ENCODE assay signal across 17 mouse cellular contexts in the genomic region with DNA sequence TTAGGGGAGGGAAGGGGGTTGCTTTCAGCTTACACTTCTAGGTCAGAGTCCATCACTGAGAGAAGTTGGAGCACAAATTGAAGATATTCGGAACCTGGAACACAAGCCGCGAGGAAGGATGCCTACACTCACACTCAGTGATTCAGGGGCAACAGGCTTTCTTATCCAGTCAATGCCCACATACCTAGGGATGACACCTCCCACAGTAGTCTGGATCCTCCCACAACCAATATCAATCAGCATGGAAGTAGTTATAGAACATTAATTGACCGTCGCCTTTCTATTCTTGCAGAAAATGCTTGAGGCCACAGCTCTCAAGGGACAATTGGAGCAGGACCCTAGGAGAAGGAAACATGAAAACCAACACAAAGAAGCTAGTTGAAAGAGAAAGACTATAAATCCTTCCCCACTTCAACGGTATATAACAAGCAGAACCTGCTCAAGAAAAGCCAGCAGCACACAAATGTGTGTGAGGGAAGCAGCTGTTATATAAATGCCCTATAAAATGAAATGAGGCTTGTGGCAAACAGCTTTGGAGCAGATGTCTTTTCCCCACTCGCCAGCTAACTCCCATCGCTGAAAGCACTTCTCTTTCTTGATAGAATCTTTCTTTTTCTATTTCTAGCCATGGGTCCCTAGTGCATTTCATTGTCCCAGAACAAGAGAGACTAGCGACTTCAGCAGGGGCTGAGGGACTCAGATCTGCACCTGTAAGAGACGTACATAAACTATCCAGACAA.
DNase-seq lines count a peak whose midpoint lies in the region; ATAC-seq and TF ChIP-seq lines count a peak whose summit lies in the region.
"Had no signal": no experiment of that assay in that cellular context is flagged by ENCODE, and none has a peak within 500 bp of the region (broad histone marks: within the 10 kb centered on the region; RNA-seq: fewer than 3 reads in every experiment).

No protein-coding gene starts in this region.

- H3K9me3 ChIP-seq in neural tube, embryonic 13.5 days: no peaks in the 10 kb centered on the region; the same call in 1 of the 2 replicates
- H3K9me3 ChIP-seq: lung, embryonic 15.5 days; megakaryocyte, embryonic 14.5 days had no signal

- H3K9ac ChIP-seq in neural tube, embryonic 13.5 days: no peak overlapping the region
- H3K9ac ChIP-seq: forebrain, postnatal 0 days; lung, embryonic 15.5 days had no signal

- H3K4me2 ChIP-seq in neural tube, embryonic 13.5 days: no peak overlapping the region
- H3K4me2 ChIP-seq: lung, embryonic 15.5 days had no signal

- peak; percentile 20 to 37 for DNase-seq in layer of hippocampus, adult 2 months (ENCODE audit: low spot score in 2 of 2)
- no peak for DNase-seq in layer of hippocampus, adult 9-10 months (ENCODE audit: low spot score)
- peak; percentile 20 for DNase-seq in embryo, embryonic 11.5 days (ENCODE audit: low read depth, low spot score)
- DNase-seq in left cerebral cortex, adult 18-20 months (ENCODE audit: low spot score in 2 of 2): peak; percentile 27 to 40
- no peak for DNase-seq in heart, adult 8-10 months (ENCODE audit: low spot score)
- DNase-seq in thymus, adult 2 months: no peak
- DNase-seq: cerebellum, adult 8-10 months; forebrain, postnatal 0 days; heart, adult 2 months; heart, postnatal 14 days; kidney, postnatal 10 days; thymus, postnatal 14 days had no signal

- ATAC-seq in neural tube, embryonic 13.5 days (ENCODE audit: low read depth): peak; percentile 83
- no peak for ATAC-seq in granulocyte monocyte progenitor cell, adult 5-6 weeks (replicated peaks; ENCODE audit: poor library complexity, severe bottlenecking)
- ATAC-seq: forebrain, postnatal 0 days; inflammation-experienced regulatory T-cells, adult 6 months had no signal

- H3K36me3 ChIP-seq in neural tube, embryonic 13.5 days: no peaks in the 10 kb centered on the region
- H3K36me3 ChIP-seq in thymus, adult 2 months (ENCODE audit: control insufficient read depth, insufficient read depth, low read length): no peaks in the 10 kb centered on the region
- H3K36me3 ChIP-seq: lung, embryonic 15.5 days had no signal

- 21% methylated on average over 10 of the region's 10 CpGs for WGBS in neural tube, embryonic 13.5 days
- WGBS in thymus, adult 2 months: 64% methylated on average over 10 of the region's 10 CpGs

- H3K4me3 ChIP-seq in layer of hippocampus, adult 2 months: no peak overlapping the region
- H3K4me3 ChIP-seq in neural tube, embryonic 13.5 days: no peak overlapping the region
- no peak overlapping the region for H3K4me3 ChIP-seq in thymus, adult 2 months (ENCODE audit: control insufficient read depth, insufficient read depth, low read length)
- H3K4me3 ChIP-seq: heart, adult 2 months; lung, embryonic 15.5 days; megakaryocyte, embryonic 14.5 days had no signal

- no peak for TF ChIP-seq CTCF in layer of hippocampus, adult 2 months (conservative IDR thresholded peaks at IDR 0.05)
- TF ChIP-seq CTCF in thymus, adult 2 months (IDR thresholded peaks at IDR 0.05; ENCODE audit: borderline replicate concordance, control insufficient read depth, extremely low read depth, insufficient read depth, low read length, poor library complexity): no peak

- no peak for TF ChIP-seq POLR2A in thymus, adult 2 months (IDR thresholded peaks at IDR 0.05; ENCODE audit: control insufficient read depth, extremely low read depth, insufficient read depth, low read length, poor library complexity)

- no peaks in the 10 kb centered on the region for H3K27me3 ChIP-seq in neural tube, embryonic 13.5 days
- no peaks in the 10 kb centered on the region for H3K27me3 ChIP-seq in thymus, adult 2 months (ENCODE audit: control insufficient read depth, insufficient read depth, low read length)
- H3K27me3 ChIP-seq: lung, embryonic 15.5 days; megakaryocyte, embryonic 14.5 days had no signal

- peaks cover 8% of the 10 kb centered on the region for H3K4me1 ChIP-seq in neural tube, embryonic 13.5 days (replicated peaks)
- H3K4me1 ChIP-seq in thymus, adult 2 months (replicated peaks; ENCODE audit: control insufficient read depth, insufficient read depth, low read length): no peaks in the 10 kb centered on the region
- H3K4me1 ChIP-seq: lung, embryonic 15.5 days; megakaryocyte, embryonic 14.5 days had no signal

- H3K27ac ChIP-seq in layer of hippocampus, adult 2 months: peak overlapping the region; percentile 36; the same call in 1 of the 2 replicates
- H3K27ac ChIP-seq in neural tube, embryonic 13.5 days (replicated peaks): peak overlapping the region; percentile 28; the same call in 1 of the 2 replicates
- H3K27ac ChIP-seq in thymus, adult 2 months (ENCODE audit: control insufficient read depth, insufficient read depth, low read length): no peak overlapping the region
- H3K27ac ChIP-seq: heart, adult 2 months; lung, embryonic 15.5 days had no signal

Comparison
In these comparisons a context has a peak if more than half of its experiments do, and no peak if none do; other contexts are left out.
1. DNase-seq: peak in layer of hippocampus, adult 2 months (2 of 2), embryo, embryonic 11.5 days (single experiment) and left cerebral cortex, adult 18-20 months (2 of 2); none in layer of hippocampus, adult 9-10 months (single experiment), heart, adult 8-10 months (single experiment) and thymus, adult 2 months (single experiment).